Mouse (Mus musculus) liver, postnatal 0 days (tissue): ENCODE results near the gene Washc3. TPM values are rescaled to one million over a fixed set of nuclear protein-coding genes. Genes with fewer than 3 reads are reported as not detected.

Source experiments
- ATAC-seq: fragments of 200-750 bp; cut with Nextera tagmentation; 2 replicates; pipeline ENCODE4 v1.8.0; 2017; ENCODE audit warnings: mild to moderate bottlenecking, moderate library complexity
- DNase-seq: peaks from one replicate; pipeline ENCODE4 v3.0.0-alpha.2; 2016
- H3K27ac ChIP-seq: fragments of 300-500 bp; sonication (generic); 2 replicates; pipeline ENCODE4 v1.5.1; 2014; ENCODE audit warnings: antibody characterized with exemption, moderate library complexity, mild to moderate bottlenecking, low read depth
- H3K27me3 ChIP-seq: fragments of 300-500 bp; sonication (generic); 2 replicates; pipeline ENCODE4 v1.6.1; 2014; ENCODE audit warnings: low read length, control low read depth, mixed read lengths; ENCODE audit not compliant: insufficient read depth
- H3K36me3 ChIP-seq: fragments of 300-500 bp; sonication (generic); replicated peaks from 2 replicates; pipeline ENCODE4 v1.6.1; 2014; ENCODE audit warnings: mild to moderate bottlenecking, control low read depth, low read length, moderate library complexity, mixed read lengths; ENCODE audit not compliant: insufficient read depth
- H3K4me1 ChIP-seq: fragments of 300-500 bp; sonication (generic); 2 replicates; pipeline ENCODE4 v1.6.1; 2014; ENCODE audit warnings: antibody characterized with exemption, mild to moderate bottlenecking, control low read depth; ENCODE audit not compliant: insufficient read depth
- H3K4me2 ChIP-seq: fragments of 300-500 bp; sonication (generic); 2 replicates; pipeline ENCODE4 v1.6.1; 2014; ENCODE audit warnings: low read depth, mild to moderate bottlenecking, low read length, moderate library complexity, mixed read lengths
- H3K4me3 ChIP-seq: fragments of 300-500 bp; sonication (generic); 2 replicates; pipeline ENCODE4 v1.5.1; 2014; ENCODE audit warnings: low read depth, low read length
- H3K9ac ChIP-seq: fragments of 300-500 bp; sonication (generic); replicated peaks from 2 replicates; pipeline ENCODE4 v1.6.1; 2014; ENCODE audit warnings: mild to moderate bottlenecking, moderate library complexity
- H3K9me3 ChIP-seq: fragments of 300-500 bp; sonication (generic); 2 replicates; pipeline ENCODE4 v1.6.1; 2016; ENCODE audit warnings: mild to moderate bottlenecking, control low read depth, low read length, mixed read lengths
- CTCF ChIP-seq: sonication (generic); IDR thresholded peaks from 2 replicates; pipeline ENCODE4 v1.5.1; 2016; ENCODE audit warnings: antibody characterized with exemption, low read depth
- EP300 ChIP-seq: IDR thresholded peaks from 2 replicates; pipeline ENCODE4 v1.6.1; 2016; ENCODE audit warnings: antibody characterized with exemption, low read depth, mild to moderate bottlenecking
- WGBS: fragments of 180-500 bp; shearing (Covaris S2); extraction: QIAGEN DNeasy Blood & Tissue Kit; methylation state at CpG from one replicate; pipeline ENCODE4 v1.1.7; 2014; ENCODE audit not compliant: insufficient replicate concordance; 5-methylcytosine and 5-hydroxymethylcytosine counted together
- polyA plus RNA-seq: library from polyadenylated mRNA; unstranded; fragments of >200 nt; fragmentation: Nextera tagmentation; extraction: Ambion mirVana; gene quantifications from 2 replicates; pipeline ENCODE4 v1.2.1, GENCODE M21; 2015

Washc3 gene
- 40.1 and 42.1 TPM in 2 replicates for polyA plus RNA-seq

DNA sequence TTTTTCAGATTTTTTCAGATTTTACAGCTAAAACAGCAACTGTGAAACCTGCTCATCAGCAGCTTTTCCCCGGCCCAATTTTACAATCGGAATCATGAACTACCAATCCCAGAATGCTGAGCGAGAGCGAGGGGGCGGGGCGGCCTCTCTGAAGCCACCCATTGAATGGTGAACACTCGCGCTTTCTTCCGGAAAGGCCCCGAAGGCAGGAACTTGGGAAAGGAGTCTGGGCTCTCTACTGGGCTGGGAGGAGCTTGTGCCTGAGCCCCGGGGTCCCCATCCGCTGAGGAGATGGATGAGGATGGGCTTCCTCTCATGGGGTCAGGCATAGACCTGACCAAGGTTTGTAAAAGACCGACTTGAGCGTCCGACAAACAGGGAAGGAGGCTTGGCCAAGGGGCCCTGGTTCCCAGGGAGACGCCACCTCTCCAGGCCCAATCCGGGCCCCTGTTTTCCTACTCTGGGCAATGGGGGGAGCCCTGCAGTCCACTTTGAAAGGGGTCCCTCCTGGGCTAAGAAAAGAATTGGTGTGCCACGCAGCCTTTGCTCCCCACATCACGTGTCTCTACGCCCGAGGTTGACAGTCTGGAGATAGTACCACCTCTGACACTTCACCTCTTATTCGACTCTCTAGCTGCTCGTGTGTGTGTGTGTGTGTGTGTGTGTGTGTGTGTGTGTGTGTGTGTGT lies at the start of gene Washc3:
TSS of gene Washc3 (plus strand) at position 143 of the 688 bp plus-strand sequence.
- 1% methylated on average over 23 of the region's 23 CpGs for WGBS

DNA sequence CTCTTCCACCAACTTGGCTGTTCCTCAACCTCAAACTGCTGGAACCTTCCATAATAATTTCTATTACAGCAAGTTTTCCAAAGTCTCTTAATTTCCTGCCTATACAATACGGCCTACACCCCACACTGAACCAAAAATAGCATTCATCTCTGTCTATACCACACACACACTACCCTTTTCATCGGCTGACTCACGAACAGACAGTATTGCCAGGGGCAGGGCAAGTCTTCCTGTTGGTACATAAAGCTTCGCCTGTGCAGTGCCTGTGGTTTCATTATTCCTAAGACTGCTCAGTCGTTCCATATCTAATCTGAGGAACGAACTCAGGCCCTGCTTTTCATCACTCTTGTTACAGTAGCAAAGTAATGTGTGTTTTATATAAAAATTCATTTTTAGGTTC lies 49.2 kb upstream of the Washc3 start:
- H3K9ac ChIP-seq, result no peak overlapping the region
- no peaks in the 10 kb centered on the region for H3K4me1 ChIP-seq
- DNase-seq, result no peak
- no peaks in the 10 kb centered on the region for H3K9me3 ChIP-seq
- TF ChIP-seq CTCF, result no peak
- no peak for TF ChIP-seq EP300
- no peak overlapping the region for H3K4me3 ChIP-seq
- WGBS, result 78% methylated on average over 6 of the region's 6 CpGs
- no peak overlapping the region for H3K27ac ChIP-seq
- H3K36me3 ChIP-seq, result peaks cover 29% of the 10 kb centered on the region
- H3K4me2 ChIP-seq, result no peak overlapping the region
- no peak for ATAC-seq
- H3K27me3 ChIP-seq, result no peaks in the 10 kb centered on the region

More for the DNA sequence above, at the start of gene Washc3:
- H3K36me3 ChIP-seq, result no peaks in the 10 kb centered on the region; the same call in 1 of the 2 replicates
- H3K27ac ChIP-seq, result peak within 1 kb of the TSS; percentile 70
- H3K27me3 ChIP-seq, result no peaks in the 10 kb centered on the region
- H3K9me3 ChIP-seq, result no peaks in the 10 kb centered on the region
- H3K4me3 ChIP-seq, result peak within 1 kb of the TSS; percentile 71
- TF ChIP-seq CTCF, result no peak
- TF ChIP-seq EP300, result no peak
- H3K4me1 ChIP-seq, result 0 out of 2 replicates have a peak, but pooled peaks cover 3% of the 10 kb centered on the region
- DNase-seq, result peak; percentile 90
- peak; percentile 98 for ATAC-seq
- H3K4me2 ChIP-seq, result peak within 1 kb of the TSS; percentile 77
- H3K9ac ChIP-seq, result peak within 1 kb of the TSS; percentile 80

DNA sequence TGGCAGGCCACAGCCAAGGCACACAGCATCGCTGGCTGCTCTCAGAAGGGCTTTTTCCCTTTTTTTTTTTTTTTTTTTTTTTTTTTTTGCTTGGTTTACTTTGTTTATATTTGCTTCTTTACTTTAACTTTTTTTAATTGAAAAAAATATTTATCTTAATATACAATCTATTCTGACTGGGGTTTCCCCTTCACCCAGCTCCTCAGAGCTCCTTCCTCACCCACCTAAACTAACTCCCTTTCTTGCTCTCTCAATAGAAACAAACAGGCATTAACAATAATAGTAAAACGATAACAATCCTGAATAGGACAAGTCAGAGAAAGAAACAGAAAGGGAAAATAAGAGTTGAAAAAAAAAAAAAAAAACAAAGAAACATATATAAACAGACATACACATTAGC lies 38.8 kb upstream of the Washc3 start:
- peaks cover 20% of the 10 kb centered on the region for H3K36me3 ChIP-seq
- H3K9me3 ChIP-seq, result no peaks in the 10 kb centered on the region
- no peak overlapping the region for H3K27ac ChIP-seq
- ATAC-seq (no peak), DNase-seq (no peak)
- no peak overlapping the region for H3K4me3 ChIP-seq
- no peak overlapping the region for H3K4me2 ChIP-seq
- WGBS, result 89% methylated on average over 2 of the region's 2 CpGs
- no peaks in the 10 kb centered on the region for H3K27me3 ChIP-seq
- no peak overlapping the region for H3K9ac ChIP-seq
- H3K4me1 ChIP-seq, result no peaks in the 10 kb centered on the region
- no peak for TF ChIP-seq EP300
- TF ChIP-seq CTCF, result no peak

DNA sequence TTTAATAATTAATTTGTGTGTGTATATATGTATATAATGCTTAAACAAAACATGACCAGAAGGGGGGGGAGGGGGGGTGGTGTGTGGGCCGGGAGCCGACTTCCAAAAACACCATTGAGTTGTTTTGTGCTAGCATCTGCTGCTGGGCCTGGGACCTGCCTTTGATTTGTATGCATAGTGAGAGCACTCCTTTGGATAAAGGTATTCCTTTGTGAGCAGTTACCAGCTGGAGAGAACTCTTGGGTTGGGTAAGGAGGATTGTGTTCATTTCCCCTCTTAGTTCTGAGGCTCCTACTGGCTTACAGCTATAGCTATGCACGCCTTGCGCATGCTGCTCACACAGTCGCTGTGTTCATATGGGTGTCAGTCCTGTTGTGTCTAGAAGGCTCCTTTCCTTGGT lies 38.2 kb upstream of the Washc3 start:
- no peak overlapping the region for H3K4me2 ChIP-seq
- no peak overlapping the region for H3K9ac ChIP-seq
- TF ChIP-seq CTCF (no peak), EP300 (no peak)
- no peaks in the 10 kb centered on the region for H3K27me3 ChIP-seq
- no peak for ATAC-seq
- H3K27ac ChIP-seq, result no peak overlapping the region
- no peak for DNase-seq
- H3K4me3 ChIP-seq, result no peak overlapping the region
- 93% methylated on average over 5 of the region's 5 CpGs for WGBS
- H3K36me3 ChIP-seq, result peaks cover 20% of the 10 kb centered on the region
- no peaks in the 10 kb centered on the region for H3K9me3 ChIP-seq
- H3K4me1 ChIP-seq, result no peaks in the 10 kb centered on the region

DNA sequence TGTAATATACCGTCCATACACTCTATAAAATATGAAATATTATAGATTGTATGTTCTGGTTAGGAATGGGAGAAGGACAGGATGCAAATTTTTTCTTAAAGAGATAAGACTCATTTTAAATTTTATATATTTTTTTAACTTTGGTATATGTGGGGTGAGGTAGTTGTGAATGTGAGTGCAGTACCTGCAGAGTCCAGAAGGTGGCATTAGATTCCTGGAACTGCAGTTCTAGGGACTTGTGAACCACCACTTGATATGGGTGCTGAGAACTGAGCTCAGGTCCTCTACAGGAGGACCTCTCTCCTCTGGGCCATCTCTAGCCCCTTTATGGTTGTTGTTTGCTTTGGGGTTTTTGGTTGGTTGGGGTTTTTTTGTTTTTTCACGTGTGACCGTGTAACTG lies 34.7 kb upstream of the Washc3 start:
- 89% methylated on average over 3 of the region's 3 CpGs for WGBS
- TF ChIP-seq EP300 (no peak), CTCF (peak; percentile 43)
- no peak overlapping the region for H3K27ac ChIP-seq
- ATAC-seq (no peak), DNase-seq (no peak)
- no peak overlapping the region for H3K4me2 ChIP-seq
- H3K9ac ChIP-seq, result no peak overlapping the region
- no peaks in the 10 kb centered on the region for H3K27me3 ChIP-seq
- H3K4me1 ChIP-seq, result peaks cover 2% of the 10 kb centered on the region; the same call in 1 of the 2 replicates
- no peak overlapping the region for H3K4me3 ChIP-seq
- peaks cover 13% of the 10 kb centered on the region for H3K36me3 ChIP-seq
- no peaks in the 10 kb centered on the region for H3K9me3 ChIP-seq

DNA sequence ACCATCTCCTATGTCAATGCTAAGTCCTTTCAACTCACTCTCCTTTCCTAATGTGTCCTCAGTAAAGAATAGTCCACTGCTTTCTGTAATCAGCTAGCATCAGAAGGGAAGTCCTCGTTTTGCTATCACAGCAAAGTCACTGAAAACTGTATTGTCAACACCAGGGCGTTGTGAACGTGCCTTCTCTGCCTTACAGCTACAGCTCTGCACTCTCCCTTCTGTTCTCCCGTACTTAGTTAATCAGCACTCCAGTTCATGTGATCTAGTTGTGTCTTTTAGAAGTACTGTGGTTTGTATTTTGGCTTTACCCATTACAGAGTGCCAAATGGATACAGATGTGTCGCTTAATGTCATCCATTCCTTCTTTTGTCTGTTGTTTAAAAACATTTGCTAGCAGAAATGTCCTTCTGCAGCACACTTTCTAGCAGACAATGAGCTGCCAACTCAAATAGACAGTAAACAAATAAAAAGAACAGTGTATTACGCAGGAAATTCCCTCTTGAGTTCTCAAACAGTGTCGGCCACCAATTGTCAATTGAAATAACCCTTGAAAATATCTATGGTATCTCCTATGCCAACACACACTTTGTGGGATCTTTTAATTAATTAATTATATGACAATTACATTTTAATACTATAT lies 33.3 kb upstream of the Washc3 start:
- Histone ChIP-seq H3K4me3 (no peak overlapping the region), H3K36me3 (peaks cover 5% of the 10 kb centered on the region; the same call in 1 of the 2 replicates), H3K9me3 (no peaks in the 10 kb centered on the region), H3K27ac (0 out of 2 replicates have a peak overlapping the region, but pooled peaks have one; percentile 34), H3K9ac (no peak overlapping the region), H3K4me1 (peaks cover 2% of the 10 kb centered on the region; the same call in 1 of the 2 replicates), H3K27me3 (no peaks in the 10 kb centered on the region), H3K4me2 (peak overlapping the region; percentile 14)
- DNase-seq, result no peak
- ATAC-seq, result 0 out of 2 replicates have a peak, but pooled peaks have one; percentile 27
- TF ChIP-seq CTCF (no peak), EP300 (no peak)
- 58% methylated on average over 7 of the region's 7 CpGs for WGBS
